Mouse (Mus musculus): ENCODE measurements around the gene Gna11.

DNA sequence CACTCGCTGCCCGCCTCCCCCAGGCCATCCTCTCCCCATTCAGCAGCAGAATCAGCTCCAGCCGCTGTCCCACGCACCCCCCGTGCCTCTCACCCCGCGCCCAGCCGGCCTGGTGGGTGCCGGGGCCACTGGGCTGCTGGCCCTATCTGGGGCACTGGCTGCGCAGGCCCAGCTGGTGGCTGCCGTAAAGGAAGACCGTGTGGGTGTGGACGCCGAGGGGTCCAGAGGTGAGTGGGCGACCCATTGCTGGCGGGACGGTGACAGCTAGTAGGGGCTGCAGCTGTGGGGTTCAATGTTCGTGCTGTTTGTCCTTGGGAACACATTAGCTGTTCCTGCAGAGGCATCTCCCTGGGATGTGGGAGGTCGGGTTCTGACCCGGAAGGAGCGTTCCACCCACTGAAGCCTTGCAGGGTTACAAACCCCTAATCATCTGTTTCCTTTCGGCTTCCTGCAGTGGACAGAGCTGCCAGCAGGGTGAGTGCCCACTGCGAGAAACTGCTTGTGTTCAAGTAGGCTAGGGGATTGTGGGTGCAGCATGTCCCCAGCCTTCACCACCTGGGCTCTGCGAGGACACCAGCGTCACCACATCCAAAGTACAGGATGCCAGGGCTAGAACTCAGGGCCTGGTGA is 35.6 kb upstream of the Gna11 start:
- TF ChIP-seq HCFC1 (IDR thresholded peaks at IDR 0.05; ENCODE audit: borderline replicate concordance, insufficient read depth, low read length) (no peak), CHD2 (IDR thresholded peaks at IDR 0.05; ENCODE audit: low read depth, low read length) (no peak), ZNF384 (IDR thresholded peaks at IDR 0.05; ENCODE audit: low read depth, low read length) (no peak), MAFK (IDR thresholded peaks at IDR 0.05; ENCODE audit: insufficient read depth, low read depth, low read length) (no peak), ZC3H11A (IDR thresholded peaks at IDR 0.05; ENCODE audit: borderline replicate concordance, low read depth, low read length) (no peak)
